In the genomic region with DNA sequence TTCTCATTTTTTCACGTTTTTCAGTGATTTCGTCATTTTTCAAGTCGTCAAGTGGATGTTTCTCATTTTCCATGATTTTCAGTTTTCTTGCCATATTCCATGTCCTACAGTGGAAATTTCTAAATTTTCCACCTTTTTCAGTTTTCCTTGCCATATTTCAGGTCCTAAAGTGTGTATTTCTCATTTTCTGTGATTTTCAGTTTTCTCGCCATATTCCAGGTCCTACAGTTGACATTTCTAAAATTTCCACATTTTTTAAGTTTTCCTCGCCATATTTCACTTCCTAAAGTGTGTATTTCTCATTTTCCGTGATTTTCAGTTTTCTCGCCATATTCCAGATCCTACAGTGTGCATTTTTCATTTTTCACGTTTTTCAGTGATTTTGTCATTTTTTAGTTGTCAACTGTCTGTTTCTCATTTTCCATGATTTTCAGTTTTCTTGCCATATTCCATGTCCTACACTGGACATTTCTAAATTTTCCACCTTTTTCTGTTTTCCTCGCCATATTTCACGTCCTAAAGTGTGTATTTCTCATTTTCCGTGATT, we compare ENCODE assay signal across 13 mouse cellular contexts. TPM values are rescaled to one million over a fixed set of nuclear protein-coding genes. Genes with fewer than 3 reads are reported as not detected.
DNase-seq lines count a peak whose midpoint lies in the region; ATAC-seq and TF ChIP-seq lines count a peak whose summit lies in the region.
"Not testable (repeated sequence)": the region's sequence is repeated elsewhere in the genome, so short reads cannot be mapped to it uniquely, and the experiment has no call there.
"Had no signal": no experiment of that assay in that cellular context is flagged by ENCODE, and none has a peak within 500 bp of the region (broad histone marks: within the 10 kb centered on the region; RNA-seq: fewer than 3 reads in every experiment).

A gene (plus strand): TSS at position 408 of the 547 bp plus-strand sequence.

- H3K4me1 ChIP-seq in G1E (ENCODE audit: insufficient read depth, low read depth, low read length); heart, embryonic 12.5 days (replicated peaks); hindbrain, embryonic 14.5 days (replicated peaks; ENCODE audit: control insufficient read depth, insufficient read depth, low read length); kidney, embryonic 15.5 days; liver, embryonic 13.5 days (replicated peaks); neural tube, embryonic 13.5 days (replicated peaks): not testable (repeated sequence)

- not testable (repeated sequence) for H3K27ac ChIP-seq in heart, embryonic 12.5 days (ENCODE audit: poor library complexity, severe bottlenecking); hindbrain, embryonic 14.5 days; kidney, embryonic 15.5 days; liver, embryonic 13.5 days; neural tube, embryonic 13.5 days (replicated peaks)

- ATAC-seq in G1E (ENCODE audit: extremely low read depth, insufficient number of reproducible peaks, low FRiP score, poor library complexity, severe bottlenecking): peak; percentile 34
- peak; percentile 53 for ATAC-seq in erythroblast, adult 5-6 weeks (replicated peaks; ENCODE audit: low FRiP score, poor library complexity, severe bottlenecking)
- ATAC-seq in heart, embryonic 12.5 days (ENCODE audit: insufficient number of reproducible peaks, low FRiP score): peak; percentile 63
- ATAC-seq in hindbrain, embryonic 14.5 days (ENCODE audit: low FRiP score): peak; percentile 73
- peak; percentile 70; the same call in 1 of the 2 replicates for ATAC-seq in kidney, embryonic 15.5 days (replicated peaks; ENCODE audit: low FRiP score)
- ATAC-seq in liver, embryonic 13.5 days (ENCODE audit: low read depth): peak; percentile 57; the same call in 1 of the 2 replicates
- peak; percentile 51 for ATAC-seq in megakaryocyte-erythroid progenitor cell, adult 5-6 weeks (replicated peaks; ENCODE audit: low FRiP score, low TSS enrichment, poor library complexity, severe bottlenecking)
- ATAC-seq in neural tube, embryonic 13.5 days (ENCODE audit: low read depth): peak; percentile 9; the same call in 1 of the 2 replicates

- TF ChIP-seq CTCF in G1E (IDR thresholded peaks at IDR 0.05; ENCODE audit: low read depth, low read length): not testable (repeated sequence)

- H3K9me3 ChIP-seq in G1E (replicated peaks); heart, embryonic 12.5 days (replicated peaks); hindbrain, embryonic 14.5 days (ENCODE audit: control insufficient read depth, low read length); kidney, embryonic 15.5 days (replicated peaks); liver, embryonic 13.5 days (replicated peaks); neural tube, embryonic 13.5 days: not testable (repeated sequence)

- not testable (repeated sequence) for DNase-seq in G1E (ENCODE audit: low spot score); hindbrain, embryonic 14.5 days (ENCODE audit: low spot score); liver, embryonic 13.5 days

- no CpG with 5 or more reads among the region's 11 CpGs for WGBS in heart, embryonic 12.5 days
- WGBS in hindbrain, embryonic 14.5 days: no CpG with 5 or more reads among the region's 11 CpGs
- 75% methylated on average over 1 of the region's 11 CpGs for WGBS in kidney, embryonic 15.5 days
- WGBS in liver, embryonic 13.5 days (ENCODE audit: insufficient replicate concordance): no CpG with 5 or more reads among the region's 11 CpGs
- no CpG with 5 or more reads among the region's 11 CpGs for WGBS in neural tube, embryonic 13.5 days

- not testable (repeated sequence) for H3K4me3 ChIP-seq in G1E (ENCODE audit: low read depth, low read length); heart, embryonic 12.5 days; hindbrain, embryonic 14.5 days (replicated peaks; ENCODE audit: low read length); kidney, embryonic 15.5 days (replicated peaks); liver, embryonic 13.5 days (replicated peaks); neural tube, embryonic 13.5 days

- not testable (repeated sequence) for H3K27me3 ChIP-seq in G1E (ENCODE audit: insufficient read depth, low read length); heart, embryonic 12.5 days (replicated peaks); hindbrain, embryonic 14.5 days (ENCODE audit: control insufficient read depth, insufficient read depth, low read length); kidney, embryonic 15.5 days; liver, embryonic 13.5 days; neural tube, embryonic 13.5 days

- H3K9ac ChIP-seq in heart, embryonic 12.5 days; hindbrain, embryonic 14.5 days; kidney, embryonic 15.5 days; liver, embryonic 13.5 days; neural tube, embryonic 13.5 days: not testable (repeated sequence)

- not testable (repeated sequence) for H3K4me2 ChIP-seq in heart, embryonic 12.5 days; hindbrain, embryonic 14.5 days (replicated peaks); kidney, embryonic 15.5 days; liver, embryonic 13.5 days; neural tube, embryonic 13.5 days

- H3K36me3 ChIP-seq in G1E (replicated peaks); heart, embryonic 12.5 days; hindbrain, embryonic 14.5 days (replicated peaks; ENCODE audit: control insufficient read depth, insufficient read depth); kidney, embryonic 15.5 days; liver, embryonic 13.5 days; neural tube, embryonic 13.5 days: not testable (repeated sequence)

RNA-seq across cellular contexts. Expression of the gene that starts here (rescaled TPM):
- not detected in 2 replicates for total RNA-seq in G1E (2014; fragmentation: Nextera tagmentation)
- 17.5 and 19.1 TPM in 2 replicates for total RNA-seq in G1E (2017)
- 0.11 TPM in 2 replicates for polyA plus RNA-seq in G1E (2012)
- 6.5 and 7.5 TPM in 2 replicates for total RNA-seq in erythroblast, adult 5-6 weeks (2015; ENCODE audit: low replicate concordance)
- 19.3 and 30.7 TPM in 2 replicates for total RNA-seq in erythroblast, adult 5-6 weeks (2017; ENCODE audit: low replicate concordance)
- not detected in 2 replicates for polyA plus RNA-seq in heart, embryonic 12.5 days (2016; fragmentation: Nextera tagmentation; extraction: Ambion mirVana)
- not detected in 2 replicates for polyA plus RNA-seq in hindbrain, embryonic 14.5 days (2014; fragmentation: Nextera tagmentation; extraction: Ambion mirVana)
- 0.29 TPM in 1 of 2 replicates, not detected in the other for polyA plus RNA-seq in kidney, embryonic 15.5 days (2015; fragmentation: Nextera tagmentation; extraction: Ambion mirVana)
- polyA plus RNA-seq in liver, embryonic 13.5 days (2015; fragmentation: Nextera tagmentation; extraction: Ambion mirVana): not detected in 2 replicates
- 0.77 and 2.1 TPM in 2 replicates for total RNA-seq in megakaryocyte-erythroid progenitor cell, adult 5-6 weeks (2014; fragmentation: Nextera tagmentation)
- not detected in 2 replicates for total RNA-seq in megakaryocyte-erythroid progenitor cell, adult 5-6 weeks (2017)
- polyA plus RNA-seq in neural tube, embryonic 13.5 days (2015; fragmentation: Nextera tagmentation; extraction: Ambion mirVana): not detected in 2 replicates
- total RNA-seq: left cerebral cortex, postnatal 14 days had no signal
- polyA plus RNA-seq: adrenal gland, adult 2 months; cerebellum, adult 2 months; hindbrain, embryonic 10.5 days; midbrain, embryonic 15.5 days had no signal

Comparison
In these comparisons a context has a peak if more than half of its experiments do, and no peak if none do; other contexts are left out.
1. Peak in ATAC-seq in heart, embryonic 12.5 days; RNA of the gene not detected or under 1 TPM.
2. Peak in ATAC-seq in hindbrain, embryonic 14.5 days; RNA of the gene not detected or under 1 TPM.
3. Peak in ATAC-seq in kidney, embryonic 15.5 days; RNA of the gene not detected or under 1 TPM.
4. Peak in ATAC-seq in liver, embryonic 13.5 days; RNA of the gene not detected or under 1 TPM.
5. Peak in ATAC-seq in neural tube, embryonic 13.5 days; RNA of the gene not detected or under 1 TPM.
6. ATAC-seq: peak in every context shown above with its lines; median percentile 73 in hindbrain, embryonic 14.5 days; 70 in kidney, embryonic 15.5 days; 63 in heart, embryonic 12.5 days; 57 in liver, embryonic 13.5 days; 53 in erythroblast, adult 5-6 weeks; 51 in megakaryocyte-erythroid progenitor cell, adult 5-6 weeks; 34 in G1E; 9 in neural tube, embryonic 13.5 days.